Mouse (Mus musculus) T-helper 1 cell (primary cell): ENCODE data around the gene Cpa4.

Experiments
- in situ Hi-C: fragments of 300-600 bp; cut with MboI, MseI; formaldehyde crosslinking; loops from one replicate; pipeline ENCODE4 v1.15.1; 2025; ENCODE audit warnings: high pct_unique_total_duplicates

The Cpa4 gene

DNA sequence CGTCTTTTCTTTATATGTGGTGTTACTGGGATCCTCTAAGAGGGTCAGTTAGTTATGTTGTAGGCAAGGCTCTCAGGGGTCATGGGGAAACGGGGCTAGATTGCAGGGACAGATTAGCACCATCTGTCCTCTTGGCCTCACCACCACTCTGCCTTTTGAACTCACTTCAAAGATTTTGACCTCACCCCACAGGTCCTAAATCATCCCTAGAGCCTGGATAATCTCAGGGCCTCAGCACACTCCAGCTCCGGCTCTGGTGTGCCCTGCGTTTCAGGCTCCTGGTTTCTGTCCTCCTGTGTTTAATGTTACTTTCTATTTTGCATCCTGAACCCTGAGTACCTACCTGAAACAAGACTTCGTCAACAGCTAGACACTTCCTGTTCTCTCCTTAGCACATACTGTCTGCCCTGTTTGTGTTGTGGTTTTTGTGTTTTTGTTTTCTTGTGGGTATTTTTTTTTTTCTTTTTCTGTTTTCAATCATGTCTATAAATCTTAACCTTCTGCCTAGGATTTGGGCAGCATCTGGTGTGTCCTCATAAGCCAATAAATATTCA, 23.8 kb downstream of the Cpa4 start:
- in situ Hi-C loops, result no loop called here

GRCm38 (mm10) chr6:30592417-30592974, 24.3 kb downstream of the Cpa4 start:
- in situ Hi-C loops, result no loop called here

DNA sequence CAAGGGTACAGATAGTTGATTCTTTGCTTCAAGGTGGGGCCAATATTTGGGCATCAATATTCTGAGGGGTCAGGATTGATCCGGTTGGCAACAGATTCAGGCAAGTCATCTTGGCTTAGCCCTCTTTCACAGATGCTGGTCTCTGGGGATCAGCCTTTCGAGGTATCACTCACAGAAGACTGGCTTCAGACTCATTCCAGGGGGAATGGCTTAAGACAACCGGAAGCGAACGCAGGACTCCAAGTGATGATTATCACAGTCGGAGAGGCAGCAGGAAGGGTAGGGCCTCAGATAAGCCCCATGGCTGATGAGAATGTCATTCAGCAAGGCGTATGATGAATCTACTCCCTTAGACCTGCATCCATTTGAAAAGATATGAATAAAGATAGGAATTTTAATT, 26.2 kb downstream of the Cpa4 start:
- in situ Hi-C loops, result no loop called here

DNA sequence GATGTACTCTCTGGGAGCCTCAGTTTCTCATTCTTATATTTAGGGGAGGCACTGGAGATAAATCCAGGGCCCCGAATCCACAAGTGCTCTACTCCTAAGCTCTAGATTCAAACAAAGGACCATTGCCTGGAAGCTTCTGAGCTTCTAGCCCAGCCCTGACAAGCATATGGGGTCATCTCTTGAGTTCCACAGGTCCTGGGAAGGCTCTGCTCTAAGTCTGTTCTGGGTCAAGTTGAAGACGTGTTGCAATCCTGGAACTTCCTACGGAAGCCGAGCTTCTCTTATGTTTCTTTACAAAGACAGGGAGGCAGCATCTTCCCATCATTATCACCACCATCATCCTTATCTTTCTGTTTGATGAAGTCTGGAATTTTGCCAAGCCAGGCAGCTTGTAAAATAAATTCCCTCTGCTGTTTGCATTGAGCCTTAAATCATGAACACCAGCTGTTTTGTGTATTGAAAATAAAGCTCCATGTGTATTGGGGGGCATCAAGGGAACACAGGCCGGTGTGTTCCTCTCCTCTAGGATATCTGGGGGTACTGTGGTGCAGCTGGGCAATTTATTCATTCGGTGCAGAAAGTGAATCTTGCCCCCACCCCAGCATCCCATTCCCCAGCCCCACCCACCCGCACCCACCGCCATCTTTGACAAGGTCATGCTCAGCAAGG, 28.2 kb downstream of the Cpa4 start:
- in situ Hi-C loops, result no loop called here

DNA sequence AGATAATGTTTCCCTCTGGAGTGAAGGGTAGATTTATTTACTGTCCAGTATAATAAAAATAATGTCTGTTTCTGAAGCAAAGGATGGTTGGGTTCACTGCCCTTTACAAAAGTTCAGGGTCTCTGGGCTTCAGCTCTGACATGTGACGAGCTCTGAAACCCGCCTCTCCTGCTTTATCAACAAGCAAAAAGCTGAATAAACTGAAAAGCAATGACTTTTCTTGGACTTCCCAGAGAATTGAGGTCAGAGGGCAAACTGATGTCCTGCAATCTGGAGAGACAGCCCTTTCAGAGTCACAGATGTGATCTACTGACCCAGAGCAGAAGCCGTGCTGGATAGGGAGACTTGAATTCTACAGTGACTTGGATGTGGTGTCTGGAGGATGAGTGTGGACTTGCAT, 31.9 kb downstream of the Cpa4 start:
- in situ Hi-C loops, result no loop called here

- in situ Hi-C loops, result no loop called here
These were observed 32.8 kb downstream of the Cpa4 start for GRCm38 (mm10) chr6:30600995-30601394.

DNA sequence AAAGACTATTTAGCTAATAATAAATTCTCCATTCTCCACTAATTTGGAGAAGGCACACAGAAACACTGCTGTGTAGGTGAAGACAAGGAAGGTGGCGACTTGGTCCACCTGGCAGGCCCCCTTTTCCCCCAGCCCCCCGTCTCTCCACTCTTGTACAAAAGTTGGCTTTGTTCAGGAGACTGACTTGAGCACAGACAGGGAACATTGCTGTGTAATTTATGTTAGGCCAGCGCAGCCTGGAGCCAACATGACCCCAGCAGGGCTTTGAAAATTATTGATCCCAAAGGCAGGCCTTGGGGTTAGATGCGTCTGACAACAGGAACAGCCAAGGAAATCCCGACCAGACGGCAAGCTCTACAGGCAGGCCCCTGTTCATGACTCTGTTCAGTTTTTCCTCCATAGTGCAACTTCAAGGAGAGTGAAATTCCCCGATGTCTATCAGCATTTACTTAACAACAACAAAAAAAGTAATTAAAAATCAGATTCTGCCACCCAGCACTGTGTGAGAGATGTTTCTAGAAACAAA, 36.2 kb downstream of the Cpa4 start:
- in situ Hi-C loops, result no loop called here

GRCm38 (mm10) chr6:30605111-30605510, 36.9 kb downstream of the Cpa4 start:
- in situ Hi-C loops, result no loop called here

- in situ Hi-C loops, result no loop called here
These were observed 37.5 kb downstream of the Cpa4 start for GRCm38 (mm10) chr6:30605672-30606071.

- in situ Hi-C loops, result no loop called here
These were observed 42.5 kb downstream of the Cpa4 start, which contains the start of gene Cpa5 for GRCm38 (mm10) chr6:30610710-30611109. TSS of gene Cpa5 (plus strand) at chr6:30611010.

- in situ Hi-C loops, result no loop called here
These were observed 43.0 kb downstream of the Cpa4 start for GRCm38 (mm10) chr6:30611212-30611611.

GRCm38 (mm10) chr6:30614251-30614650, 46.1 kb downstream of the Cpa4 start:
- in situ Hi-C loops, result no loop called here

- in situ Hi-C loops, result no loop called here
These were observed 47.6 kb downstream of the Cpa4 start for GRCm38 (mm10) chr6:30615741-30616140.

DNA sequence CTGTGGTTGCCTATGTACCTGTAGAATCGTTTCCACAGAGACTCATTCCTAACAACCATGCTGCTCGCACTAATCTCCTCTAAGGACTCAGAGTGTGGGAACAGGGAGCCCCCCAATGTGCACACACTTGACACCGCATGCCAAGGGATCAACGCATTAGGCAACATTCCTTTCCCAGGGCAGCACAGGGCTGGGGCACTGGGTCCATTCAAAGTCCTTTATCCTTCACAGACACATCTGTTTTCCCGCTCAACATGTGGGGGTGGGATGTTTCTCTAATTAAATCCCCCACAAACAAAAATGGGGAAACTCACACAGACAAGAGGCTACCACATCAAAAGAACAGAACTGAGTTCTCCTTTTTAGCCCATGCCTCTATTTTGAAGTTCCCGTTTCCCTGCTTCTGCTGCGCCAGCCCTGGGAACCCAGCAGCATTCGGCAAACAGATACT, 48.3 kb downstream of the Cpa4 start:
- in situ Hi-C loops, result no loop called here

GRCm38 (mm10) chr6:30617020-30617958, 49.1 kb downstream of the Cpa4 start:
- in situ Hi-C loops, result no loop called here

DNA sequence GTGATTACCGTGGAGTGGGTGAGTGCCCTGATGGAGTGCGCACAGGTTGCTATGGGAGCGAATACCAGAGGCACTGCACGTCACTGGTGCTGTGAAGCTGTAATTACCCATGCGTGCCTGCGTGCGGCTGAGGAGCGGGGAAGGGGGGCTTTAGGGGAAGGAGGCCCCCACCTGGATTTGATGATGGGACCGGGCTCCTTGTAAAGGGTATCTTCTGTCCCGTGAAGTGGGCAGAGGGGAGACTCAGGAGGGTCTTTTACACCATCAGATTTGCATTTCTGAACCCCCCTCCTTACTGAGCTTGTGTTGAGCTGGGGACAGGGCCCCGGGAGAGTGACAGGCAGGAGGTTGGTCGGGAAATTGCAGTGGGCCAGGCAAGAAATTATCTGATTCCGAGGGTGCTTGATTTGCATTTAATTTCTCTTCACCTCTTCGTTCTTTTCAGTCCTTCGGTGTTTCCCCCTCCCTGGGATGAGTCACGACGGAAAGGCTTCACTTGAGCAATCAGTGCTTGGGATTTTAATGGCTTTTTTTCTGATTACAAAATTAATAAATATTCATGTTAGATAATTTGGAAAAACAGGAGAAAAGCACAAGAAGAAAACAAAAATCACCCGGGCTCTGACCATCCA, 49.9 kb downstream of the Cpa4 start:
- in situ Hi-C loops, result no loop called here

- in situ Hi-C loops, result no loop called here
These were observed 50.6 kb downstream of the Cpa4 start for GRCm38 (mm10) chr6:30618735-30619134.

- in situ Hi-C loops, result no loop called here
These were observed 51.4 kb downstream of the Cpa4 start for GRCm38 (mm10) chr6:30619606-30620005.

DNA sequence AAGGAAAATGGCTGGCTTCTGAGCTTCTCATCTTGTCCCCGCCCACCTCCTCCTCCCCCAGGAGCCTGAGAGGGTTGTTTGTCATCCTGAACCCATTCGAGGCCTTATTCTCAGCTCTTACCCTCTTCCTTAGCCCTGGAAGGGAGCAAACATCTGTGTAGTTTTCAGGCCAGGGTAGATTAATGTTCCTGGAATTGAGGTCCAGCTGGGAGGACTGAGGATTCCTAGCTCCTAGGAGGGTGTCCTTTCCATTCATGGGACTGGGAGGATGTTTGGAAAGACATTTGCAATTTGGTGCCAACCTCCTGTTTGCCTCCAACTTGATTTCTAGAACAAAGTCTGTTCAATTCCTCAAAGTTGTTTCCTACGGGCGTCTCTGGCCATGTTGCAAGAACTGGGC, 52.4 kb downstream of the Cpa4 start:
- in situ Hi-C loops, result no loop called here

DNA sequence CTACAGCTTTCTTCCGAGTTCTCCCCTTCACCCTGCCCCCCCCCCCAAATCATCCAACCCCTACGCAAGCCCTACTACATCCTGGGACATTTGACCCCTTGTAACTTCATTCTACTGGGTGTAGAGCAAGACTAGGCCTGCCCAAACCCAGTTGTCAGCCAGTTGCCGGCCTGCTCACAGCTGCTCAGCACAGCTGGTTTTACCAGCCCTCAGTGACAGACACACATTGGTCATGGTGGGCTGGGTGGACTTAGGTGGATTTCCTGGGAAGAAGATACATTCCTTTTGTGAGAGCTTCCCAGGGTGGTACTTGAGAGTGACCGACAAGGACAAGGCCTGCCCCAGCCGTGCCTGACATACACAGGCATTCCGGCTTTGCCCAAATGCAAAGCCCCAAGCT, 52.8 kb downstream of the Cpa4 start:
- in situ Hi-C loops, result no loop called here

GRCm38 (mm10) chr6:30621986-30622389, 53.8 kb downstream of the Cpa4 start:
- in situ Hi-C loops, result no loop called here
